Mouse (Mus musculus) forebrain, embryonic 12.5 days (tissue): Measurements from ENCODE around the gene Gabrb1. TPM values are rescaled to one million over a fixed set of nuclear protein-coding genes. Genes with fewer than 3 reads are reported as not detected.
"Not testable (repeated sequence)": the region's sequence is repeated elsewhere in the genome, so short reads cannot be mapped to it uniquely, and the experiment has no call there.

ENCODE experiments used
- ATAC-seq: fragments of 200-750 bp; cut with Nextera tagmentation; 2 replicates; pipeline ENCODE4 v1.8.0; 2017; ENCODE audit warnings: moderate TSS enrichment; ENCODE audit not compliant: low FRiP score
- H3K27ac ChIP-seq: fragments of 300-500 bp; sonication (generic); 2 replicates; pipeline ENCODE4 v1.5.1; 2016; ENCODE audit warnings: mild to moderate bottlenecking
- H3K27me3 ChIP-seq: fragments of 300-500 bp; sonication (generic); 2 replicates; pipeline ENCODE4 v1.6.1; 2016; ENCODE audit warnings: mild to moderate bottlenecking
- H3K36me3 ChIP-seq: fragments of 300-500 bp; sonication (generic); replicated peaks from 2 replicates; pipeline ENCODE4 v1.6.1; 2016; ENCODE audit warnings: mild to moderate bottlenecking
- H3K4me1 ChIP-seq: fragments of 300-500 bp; sonication (generic); 2 replicates; pipeline ENCODE4 v1.6.1; 2016
- H3K4me2 ChIP-seq: fragments of 300-500 bp; sonication (generic); 2 replicates; pipeline ENCODE4 v1.6.1; 2016; ENCODE audit warnings: mild to moderate bottlenecking, moderate library complexity
- H3K4me3 ChIP-seq: fragments of 300-500 bp; sonication (generic); replicated peaks from 2 replicates; pipeline ENCODE4 v1.5.1; 2016; ENCODE audit warnings: mild to moderate bottlenecking
- H3K9ac ChIP-seq: fragments of 300-500 bp; sonication (generic); 2 replicates; pipeline ENCODE4 v1.6.1; 2016; ENCODE audit warnings: mild to moderate bottlenecking
- H3K9me3 ChIP-seq: fragments of 300-500 bp; sonication (generic); 2 replicates; pipeline ENCODE4 v1.6.1; 2016
- WGBS: fragments of 180-500 bp; shearing (Covaris S2); methylation state at CpG from one replicate; pipeline ENCODE4 v1.1.7; 2016; 5-methylcytosine and 5-hydroxymethylcytosine counted together
- polyA plus RNA-seq: library from polyadenylated mRNA; unstranded; fragments of >200 nt; fragmentation: Nextera tagmentation; extraction: Ambion mirVana; gene quantifications from 2 replicates; pipeline ENCODE4 v1.2.1, GENCODE M21; 2016

Gabrb1 gene
- polyA plus RNA-seq, 1 experiment from 2014 or later, result 2.0 TPM

DNA sequence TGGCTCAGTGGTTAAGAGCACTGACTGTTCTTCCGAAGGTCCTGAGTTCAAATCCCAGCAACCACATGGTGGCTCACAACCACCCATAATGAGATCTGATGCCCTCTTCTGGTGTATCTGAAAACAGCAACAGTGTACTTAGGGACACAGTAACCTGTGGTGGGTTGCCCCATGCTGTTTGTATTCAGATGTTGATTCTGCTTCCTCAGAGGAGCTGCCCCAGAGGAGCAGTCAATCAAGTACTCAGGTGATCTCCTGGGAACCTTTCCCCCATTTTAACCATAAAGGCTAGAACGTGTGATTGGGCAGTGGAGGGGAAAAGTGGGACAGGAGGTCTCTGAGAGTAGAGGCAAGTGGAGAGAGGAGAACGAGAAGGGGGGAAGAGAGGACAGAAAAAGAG is 497.8 kb downstream of the Gabrb1 start:
- not testable (repeated sequence) for H3K27me3 ChIP-seq, H3K9ac ChIP-seq, ATAC-seq, H3K27ac ChIP-seq, H3K4me1 ChIP-seq, H3K9me3 ChIP-seq, H3K4me2 ChIP-seq, H3K4me3 ChIP-seq
- 76% methylated on average over 3 of the region's 3 CpGs for WGBS
- H3K36me3 ChIP-seq, result peaks cover 44% of the 10 kb centered on the region

- 95% methylated on average over 5 of the region's 5 CpGs for WGBS
- Histone ChIP-seq H3K9me3 (no peaks in the 10 kb centered on the region), H3K9ac (no peak overlapping the region), H3K4me1 (no peaks in the 10 kb centered on the region), H3K36me3 (peaks cover 53% of the 10 kb centered on the region), H3K27ac (no peak overlapping the region), H3K4me2 (no peak overlapping the region), H3K27me3 (no peaks in the 10 kb centered on the region), H3K4me3 (no peak overlapping the region)
- ATAC-seq, result no peak
Measured at GRCm38 (mm10) chr5:72156598-72156997, 498.7 kb downstream of the Gabrb1 start.

- Histone ChIP-seq H3K27ac (no peak overlapping the region), H3K4me1 (no peaks in the 10 kb centered on the region), H3K27me3 (no peaks in the 10 kb centered on the region), H3K36me3 (peaks cover 66% of the 10 kb centered on the region), H3K4me3 (no peak overlapping the region), H3K9me3 (no peaks in the 10 kb centered on the region), H3K9ac (no peak overlapping the region), H3K4me2 (no peak overlapping the region)
- ATAC-seq, result no peak
- 92% methylated on average over 12 of the region's 12 CpGs for WGBS
Measured at GRCm38 (mm10) chr5:72158667-72159066, 500.8 kb downstream of the Gabrb1 start.

DNA sequence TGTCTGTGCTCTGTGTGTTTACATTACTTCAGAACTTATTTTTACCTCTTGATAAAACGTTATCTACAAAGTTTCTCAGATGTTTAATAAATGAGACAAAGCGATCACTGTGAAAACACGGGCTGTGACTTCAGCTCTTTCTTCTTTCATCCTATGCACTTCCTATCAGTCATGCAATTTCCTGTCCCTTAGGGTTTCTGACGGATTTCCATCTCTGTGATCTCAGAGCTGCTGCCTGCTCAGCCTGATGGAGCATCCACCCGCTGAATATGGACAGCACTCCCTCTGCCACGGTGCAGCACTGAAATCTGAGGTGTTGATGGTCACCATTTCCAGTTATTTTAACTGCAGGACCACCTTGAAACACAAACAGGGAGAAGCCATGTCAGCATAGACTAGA is 501.6 kb downstream of the Gabrb1 start:
- Histone ChIP-seq H3K4me3 (no peak overlapping the region), H3K9ac (no peak overlapping the region), H3K4me2 (no peak overlapping the region), H3K27ac (no peak overlapping the region), H3K27me3 (no peaks in the 10 kb centered on the region), H3K4me1 (no peaks in the 10 kb centered on the region), H3K36me3 (peaks cover 71% of the 10 kb centered on the region), H3K9me3 (no peaks in the 10 kb centered on the region)
- WGBS, result 89% methylated on average over 6 of the region's 6 CpGs
- ATAC-seq, result no peak

DNA sequence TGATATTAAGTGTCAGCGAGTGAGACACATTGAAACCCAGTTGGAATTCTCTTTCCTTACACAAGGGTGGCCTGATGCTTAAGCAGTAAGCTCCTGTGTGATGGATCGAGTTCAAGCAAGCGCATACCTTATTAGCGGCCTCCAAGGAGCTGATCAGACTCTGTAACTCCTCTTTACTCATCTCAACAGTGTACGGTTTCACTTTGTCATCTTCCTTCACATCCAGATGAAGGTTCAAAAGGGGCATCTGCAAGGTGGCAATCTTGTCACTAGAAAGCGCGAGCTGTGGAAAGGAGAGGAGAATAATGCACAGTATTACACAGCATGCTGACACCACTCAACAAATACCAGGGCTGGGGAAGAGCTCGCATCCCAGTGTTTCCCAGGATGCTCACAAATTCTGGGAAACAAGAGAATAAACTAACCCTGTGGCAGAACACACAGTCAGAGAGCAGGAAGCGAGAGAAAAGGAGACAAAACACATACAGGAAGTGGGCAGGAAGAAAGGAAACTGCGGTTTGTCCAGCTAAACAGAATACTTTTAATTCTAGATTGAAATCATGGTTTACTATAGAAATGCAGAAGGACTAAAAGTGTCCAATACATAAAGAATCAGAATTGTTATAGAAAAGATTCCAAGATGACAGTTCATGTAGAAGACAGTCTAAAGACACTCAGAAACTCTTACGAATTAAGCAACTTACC is 503.0 kb downstream of the Gabrb1 start:
- 92% methylated on average over 11 of the region's 11 CpGs for WGBS
- peaks cover 62% of the 10 kb centered on the region for H3K36me3 ChIP-seq

GRCm38 (mm10) chr5:72162855-72163254 is 504.9 kb downstream of the Gabrb1 start:
- peaks cover 9% of the 10 kb centered on the region for H3K4me1 ChIP-seq
- H3K27me3 ChIP-seq, result no peaks in the 10 kb centered on the region
- H3K4me2 ChIP-seq, result no peak overlapping the region
- no peak overlapping the region for H3K9ac ChIP-seq
- no peak overlapping the region for H3K4me3 ChIP-seq
- 91% methylated on average over 5 of the region's 5 CpGs for WGBS
- no peak overlapping the region for H3K27ac ChIP-seq
- peaks cover 48% of the 10 kb centered on the region for H3K36me3 ChIP-seq
- ATAC-seq, result no peak
- no peaks in the 10 kb centered on the region for H3K9me3 ChIP-seq

More for the DNA sequence above, 503.0 kb downstream of the Gabrb1 start:
- Histone ChIP-seq H3K27me3 (no peaks in the 10 kb centered on the region), H3K4me2 (no peak overlapping the region), H3K9ac (no peak overlapping the region), H3K4me1 (no peaks in the 10 kb centered on the region), H3K9me3 (no peaks in the 10 kb centered on the region), H3K4me3 (no peak overlapping the region), H3K27ac (no peak overlapping the region)
- ATAC-seq, result no peak

DNA sequence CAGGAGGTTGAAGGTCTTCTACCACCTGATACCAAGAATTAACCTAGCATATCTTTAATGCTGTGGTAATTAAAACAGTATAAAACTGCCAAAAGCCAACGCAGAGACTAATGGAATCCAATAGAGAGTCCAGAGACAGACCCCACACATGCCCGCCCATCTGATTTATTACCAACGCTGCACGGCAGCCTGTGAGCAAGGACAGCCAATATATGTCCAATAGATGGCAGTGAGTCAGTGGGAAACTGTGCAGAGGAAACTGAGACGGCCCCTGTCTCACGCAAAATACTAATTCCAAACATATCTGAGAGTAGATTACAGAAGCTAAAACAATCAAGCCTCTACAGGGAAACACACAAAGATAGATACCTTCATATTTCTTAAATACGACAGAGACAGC is 506.5 kb downstream of the Gabrb1 start:
- H3K36me3 ChIP-seq, result peaks cover 37% of the 10 kb centered on the region

GRCm38 (mm10) chr5:72167594-72168284 is 509.8 kb downstream of the Gabrb1 start, which contains the start of gene Commd8:
TSS of gene Commd8 (minus strand) at chr5:72168189.
- Histone ChIP-seq H3K36me3 (peaks cover 8% of the 10 kb centered on the region; the same call in 1 of the 2 replicates), H3K9ac (peak within 1 kb of the TSS; percentile 75), H3K4me1 (peaks cover 9% of the 10 kb centered on the region), H3K27ac (peak within 1 kb of the TSS; percentile 63), H3K9me3 (no peaks in the 10 kb centered on the region), H3K4me3 (peak within 1 kb of the TSS; percentile 76), H3K27me3 (no peaks in the 10 kb centered on the region), H3K4me2 (peak within 1 kb of the TSS; percentile 76)
- ATAC-seq, result peak; percentile 96
- WGBS, result under 1% methylated on average over 38 of the region's 38 CpGs

More for the DNA sequence above, 506.5 kb downstream of the Gabrb1 start:
- no peaks in the 10 kb centered on the region for H3K27me3 ChIP-seq
- no peak overlapping the region for H3K4me3 ChIP-seq
- H3K4me2 ChIP-seq, result no peak overlapping the region
- H3K27ac ChIP-seq, result no peak overlapping the region
- H3K9me3 ChIP-seq, result no peaks in the 10 kb centered on the region
- 94% methylated on average over 7 of the region's 7 CpGs for WGBS
- no peak overlapping the region for H3K9ac ChIP-seq
- ATAC-seq, result no peak
- peaks cover 9% of the 10 kb centered on the region for H3K4me1 ChIP-seq

GRCm38 (mm10) chr5:72168285-72168621 is 510.3 kb downstream of the Gabrb1 start:
- WGBS, result 0% methylated on average over 4 of the region's 4 CpGs
- ATAC-seq, result peak; percentile 67; the same call in 1 of the 2 replicates
- Histone ChIP-seq H3K4me2 (peak overlapping the region; percentile 76), H3K4me3 (peak overlapping the region; percentile 76), H3K9me3 (no peaks in the 10 kb centered on the region), H3K4me1 (peaks cover 9% of the 10 kb centered on the region), H3K9ac (no peak overlapping the region), H3K27ac (no peak overlapping the region), H3K36me3 (peaks cover 6% of the 10 kb centered on the region; the same call in 1 of the 2 replicates), H3K27me3 (no peaks in the 10 kb centered on the region)

DNA sequence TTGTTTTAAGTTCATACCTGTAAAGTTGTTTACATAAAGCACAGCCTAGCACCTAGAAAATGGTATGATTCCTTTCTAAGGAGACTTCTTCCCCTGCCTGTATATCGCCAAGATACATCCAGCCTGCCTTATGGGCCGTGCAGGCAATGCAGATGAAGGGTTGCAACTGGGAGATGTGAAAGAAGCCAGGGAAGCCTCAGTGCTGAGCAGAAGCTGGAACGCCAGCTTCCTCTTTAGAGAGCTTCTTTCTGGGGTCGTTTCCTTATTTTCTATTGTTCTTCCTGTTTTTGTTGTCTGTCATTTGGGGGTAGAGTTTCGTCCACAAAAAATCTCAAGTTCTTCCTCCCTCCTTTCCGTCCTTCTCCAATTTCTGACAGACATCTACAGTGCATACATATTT is 512.2 kb downstream of the Gabrb1 start:
- WGBS, result 69% methylated on average over 6 of the region's 6 CpGs
- Histone ChIP-seq H3K4me2 (no peak overlapping the region), H3K9me3 (no peaks in the 10 kb centered on the region), H3K9ac (no peak overlapping the region), H3K4me1 (peaks cover 9% of the 10 kb centered on the region), H3K27me3 (no peaks in the 10 kb centered on the region), H3K36me3 (no peaks in the 10 kb centered on the region), H3K27ac (no peak overlapping the region), H3K4me3 (no peak overlapping the region)
- no peak for ATAC-seq

DNA sequence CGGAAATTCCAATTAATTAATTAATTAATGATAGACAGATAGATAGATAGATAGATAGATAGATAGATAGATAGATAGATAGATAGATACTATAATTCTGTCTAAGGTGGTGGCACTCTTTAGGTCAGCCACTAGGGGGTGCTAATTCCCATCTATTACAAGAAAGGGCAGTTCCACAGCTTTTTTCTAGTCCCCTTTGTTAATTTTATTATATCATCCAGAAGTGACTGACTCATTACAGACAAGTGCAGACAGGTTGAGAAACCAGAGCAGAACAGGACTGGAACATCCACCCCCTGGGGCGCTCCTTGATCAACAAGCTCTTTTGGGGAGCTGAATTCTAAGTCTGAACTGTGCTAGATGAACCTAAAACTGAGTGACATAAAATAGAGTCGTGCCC is 514.8 kb downstream of the Gabrb1 start:
- no peaks in the 10 kb centered on the region for H3K36me3 ChIP-seq
- no peak overlapping the region for H3K4me3 ChIP-seq
- H3K4me1 ChIP-seq, result no peaks in the 10 kb centered on the region; the same call in 1 of the 2 replicates
- no peak overlapping the region for H3K27ac ChIP-seq
- no peaks in the 10 kb centered on the region for H3K27me3 ChIP-seq
- ATAC-seq, result no peak; the same call in 1 of the 2 replicates
- no peak overlapping the region for H3K9ac ChIP-seq
- H3K9me3 ChIP-seq, result no peaks in the 10 kb centered on the region
- WGBS, result 31% methylated on average over 3 of the region's 3 CpGs
- H3K4me2 ChIP-seq, result no peak overlapping the region

GRCm38 (mm10) chr5:72173521-72173920 is 515.6 kb downstream of the Gabrb1 start:
- Histone ChIP-seq H3K9ac (no peak overlapping the region), H3K27ac (no peak overlapping the region), H3K27me3 (no peaks in the 10 kb centered on the region), H3K4me1 (no peaks in the 10 kb centered on the region; the same call in 1 of the 2 replicates), H3K9me3 (no peaks in the 10 kb centered on the region), H3K4me2 (no peak overlapping the region), H3K4me3 (no peak overlapping the region), H3K36me3 (no peaks in the 10 kb centered on the region)
- 77% methylated on average over 1 of the region's 1 CpGs for WGBS
- ATAC-seq, result no peak
